Mouse (Mus musculus): ENCODE measurements around the gene Cpsf6. TPM values are rescaled to one million over a fixed set of nuclear protein-coding genes. Genes with fewer than 3 reads are reported as not detected.

Gene Cpsf6
- polyA plus RNA-seq, 1 experiment from 2014 or later = 38.6 TPM

DNA sequence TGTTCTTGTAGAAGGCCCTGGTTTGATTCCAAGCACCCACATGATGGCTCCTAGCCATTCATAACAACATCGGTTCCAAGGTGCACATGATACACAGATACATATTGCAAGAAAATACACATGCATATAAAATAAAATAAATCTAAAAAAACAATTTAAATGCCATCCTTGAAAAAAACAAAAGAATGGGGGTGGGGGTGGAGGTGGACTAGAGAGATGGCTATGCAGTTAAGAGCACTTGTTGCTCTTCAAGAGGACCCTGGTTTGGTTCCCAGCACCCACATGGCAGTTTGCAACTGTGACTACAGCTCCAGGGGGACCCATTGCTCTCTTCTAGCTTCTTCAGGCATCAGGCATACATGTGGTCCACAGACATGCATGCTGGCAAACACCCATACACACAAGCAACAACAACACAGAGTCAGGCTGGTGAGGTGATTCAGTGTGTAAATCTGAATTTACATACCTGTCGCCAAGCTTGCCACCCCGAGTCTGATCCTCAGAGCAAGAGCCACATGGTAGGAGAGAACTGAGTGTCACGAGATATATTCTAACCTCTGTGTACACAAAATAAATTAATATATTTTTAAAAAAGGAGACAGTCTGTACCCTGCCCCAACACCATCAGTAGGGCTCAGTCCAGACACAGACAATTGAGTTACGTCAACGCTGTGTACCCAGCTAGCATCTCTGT, 35.7 kb upstream of the Cpsf6 start:
- DNase-seq = no peak
- Histone ChIP-seq H3K27me3 (ENCODE audit: insufficient read depth, low read length) (no peaks in the 10 kb centered on the region), H3K4me2 (ENCODE audit: low read depth, low read length) (no peak overlapping the region), H3K9me3 (ENCODE audit: low read length) (no peaks in the 10 kb centered on the region), H3K9ac (replicated peaks) (no peak overlapping the region), H3K27ac (ENCODE audit: low read depth) (no peak overlapping the region), H3K4me1 (ENCODE audit: insufficient read depth) (peaks cover 24% of the 10 kb centered on the region), H3K36me3 (replicated peaks; ENCODE audit: insufficient read depth, low read length) (no peaks in the 10 kb centered on the region), H3K4me3 (ENCODE audit: low read depth, low read length) (no peak overlapping the region)
- ATAC-seq = no peak
- 91% methylated on average over 6 of the region's 6 CpGs for WGBS (ENCODE audit: insufficient replicate concordance)
- TF ChIP-seq EP300 (IDR thresholded peaks at IDR 0.05; ENCODE audit: low read depth) (no peak), CTCF (IDR thresholded peaks at IDR 0.05; ENCODE audit: low read depth) (no peak)

DNA sequence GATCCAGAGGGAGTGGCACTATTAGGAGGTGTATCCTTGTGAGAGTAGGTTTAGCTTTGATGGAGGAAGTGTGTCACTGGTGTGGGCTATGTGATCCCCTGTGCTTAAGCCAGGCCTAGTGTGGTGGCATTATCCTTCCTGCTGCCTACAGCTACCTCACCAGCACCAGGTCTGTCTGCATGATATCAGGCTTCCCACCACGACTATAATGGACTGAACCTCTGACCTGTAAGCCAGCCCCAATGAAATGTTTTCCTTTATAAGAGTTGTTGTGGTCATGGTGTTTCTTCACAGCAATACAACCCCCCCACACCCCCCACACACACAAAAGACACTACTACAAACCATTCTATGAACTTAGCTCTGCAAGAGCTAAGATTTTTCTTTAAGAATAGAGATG, 34.9 kb upstream of the Cpsf6 start:
- TF ChIP-seq CTCF (IDR thresholded peaks at IDR 0.05; ENCODE audit: low read depth) = no peak
- no peak for TF ChIP-seq EP300 (IDR thresholded peaks at IDR 0.05; ENCODE audit: low read depth)
- 57% methylated on average over 1 of the region's 1 CpGs for WGBS (ENCODE audit: insufficient replicate concordance)
- DNase-seq (no peak), ATAC-seq (no peak)
- Histone ChIP-seq H3K4me2 (ENCODE audit: low read depth, low read length) (no peak overlapping the region), H3K4me3 (ENCODE audit: low read depth, low read length) (no peak overlapping the region), H3K9me3 (ENCODE audit: low read length) (no peaks in the 10 kb centered on the region), H3K36me3 (replicated peaks; ENCODE audit: insufficient read depth, low read length) (no peaks in the 10 kb centered on the region), H3K27me3 (ENCODE audit: insufficient read depth, low read length) (no peaks in the 10 kb centered on the region), H3K9ac (replicated peaks) (no peak overlapping the region), H3K27ac (ENCODE audit: low read depth) (peak overlapping the region; percentile 87), H3K4me1 (ENCODE audit: insufficient read depth) (peaks cover 24% of the 10 kb centered on the region)

DNA sequence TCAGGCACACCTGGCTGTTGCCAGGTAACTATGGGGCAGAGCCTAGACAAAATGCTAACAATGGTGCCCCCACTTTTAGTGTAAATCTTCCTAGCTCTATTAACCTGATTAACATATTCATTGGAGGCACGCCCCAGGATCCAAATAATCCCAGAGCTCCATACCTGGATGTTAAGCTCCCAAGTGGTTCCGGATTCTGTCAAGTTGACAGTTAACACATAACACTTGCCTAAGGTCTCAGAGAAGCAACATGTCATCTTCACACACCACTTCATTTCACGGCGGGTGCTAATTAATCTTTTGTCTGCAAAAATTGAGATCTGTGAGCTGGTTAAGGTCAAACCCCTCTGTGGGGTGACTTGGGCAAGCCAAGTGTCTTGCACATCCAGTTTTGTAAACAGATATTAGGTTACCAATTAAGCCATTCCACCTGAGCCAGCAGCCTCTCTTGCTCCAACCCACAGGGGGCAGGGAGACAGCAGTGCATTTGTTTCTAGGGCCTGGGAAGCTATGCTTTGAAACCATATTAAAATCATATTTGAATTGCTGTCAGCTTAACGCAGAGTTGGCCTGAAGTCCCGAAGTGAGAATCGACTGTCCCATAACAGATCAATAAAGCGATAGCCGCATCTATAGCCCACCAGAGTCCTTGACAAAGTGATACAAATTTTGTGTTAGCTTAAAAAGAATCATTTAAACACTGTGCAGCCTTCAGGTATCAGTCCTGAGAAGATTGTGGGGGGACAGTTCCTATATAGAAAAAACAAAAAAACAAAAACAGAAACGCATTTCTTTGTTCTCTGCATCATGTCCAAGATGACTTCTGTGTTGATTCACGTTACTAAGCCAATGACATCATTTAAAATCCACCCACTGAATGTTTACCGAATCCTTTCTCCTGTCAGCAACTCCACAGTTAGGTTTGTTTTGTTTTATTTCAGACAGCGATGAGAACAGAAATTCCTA, 34.0 kb upstream of the Cpsf6 start:
- H3K27ac ChIP-seq (ENCODE audit: low read depth) = peak overlapping the region; percentile 87

DNA sequence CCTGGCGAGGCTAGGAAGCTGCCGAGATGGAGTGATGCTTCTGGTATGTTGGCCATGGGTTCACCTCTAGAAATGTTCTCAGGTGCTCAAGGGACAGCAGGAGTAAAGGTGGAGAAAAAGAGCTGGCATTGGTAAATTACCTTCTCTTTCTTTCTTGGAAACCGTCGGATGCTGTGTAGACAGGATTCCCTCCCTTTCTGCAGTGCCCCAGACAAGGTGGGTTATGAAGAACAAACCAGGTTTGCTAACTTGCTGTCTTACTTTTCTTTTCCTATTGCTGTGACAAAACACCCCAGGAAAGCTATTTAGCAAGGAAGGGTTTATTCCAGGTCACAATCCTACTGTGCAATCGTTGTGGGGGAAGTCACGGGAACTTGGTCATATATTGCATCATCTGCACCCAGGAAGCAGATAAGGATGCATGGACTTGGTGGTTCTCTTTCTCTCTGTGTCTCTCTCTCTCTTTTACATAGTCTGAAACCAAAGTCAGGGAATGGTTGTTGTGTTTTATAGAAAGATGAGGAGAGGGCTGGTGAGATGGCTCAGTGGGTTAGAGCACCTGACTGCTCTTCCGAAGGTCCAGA, 32.8 kb upstream of the Cpsf6 start:
- Histone ChIP-seq H3K4me1 (ENCODE audit: insufficient read depth) (peaks cover 16% of the 10 kb centered on the region), H3K9ac (replicated peaks) (no peak overlapping the region; the same call in 1 of the 2 replicates), H3K4me3 (ENCODE audit: low read depth, low read length) (no peak overlapping the region), H3K9me3 (ENCODE audit: low read length) (no peaks in the 10 kb centered on the region), H3K4me2 (ENCODE audit: low read depth, low read length) (peak overlapping the region; percentile 48), H3K27ac (ENCODE audit: low read depth) (peak overlapping the region; percentile 88), H3K36me3 (replicated peaks; ENCODE audit: insufficient read depth, low read length) (no peaks in the 10 kb centered on the region), H3K27me3 (ENCODE audit: insufficient read depth, low read length) (no peaks in the 10 kb centered on the region)
- TF ChIP-seq EP300 (IDR thresholded peaks at IDR 0.05; ENCODE audit: low read depth) = peak; percentile 64; the same call in 1 of the 2 replicates
- TF ChIP-seq CTCF (IDR thresholded peaks at IDR 0.05; ENCODE audit: low read depth) = no peak
- DNase-seq = no peak
- peak; percentile 59 for ATAC-seq
- WGBS (ENCODE audit: insufficient replicate concordance) = 57% methylated on average over 7 of the region's 7 CpGs

More for the DNA sequence above, 34.0 kb upstream of the Cpsf6 start:
- WGBS (ENCODE audit: insufficient replicate concordance) = 64% methylated on average over 13 of the region's 13 CpGs
- ATAC-seq (peak; percentile 76), DNase-seq (no peak)
- peak overlapping the region; percentile 48 for H3K4me2 ChIP-seq (ENCODE audit: low read depth, low read length)
- H3K4me1 ChIP-seq (ENCODE audit: insufficient read depth) = peaks cover 27% of the 10 kb centered on the region
- TF ChIP-seq EP300 (IDR thresholded peaks at IDR 0.05; ENCODE audit: low read depth) (no peak), CTCF (IDR thresholded peaks at IDR 0.05; ENCODE audit: low read depth) (peak; percentile 19; the same call in 1 of the 2 replicates)
- no peak overlapping the region for H3K9ac ChIP-seq (replicated peaks)
- H3K9me3 ChIP-seq (ENCODE audit: low read length) = no peaks in the 10 kb centered on the region
- no peaks in the 10 kb centered on the region for H3K36me3 ChIP-seq (replicated peaks; ENCODE audit: insufficient read depth, low read length)
- H3K27me3 ChIP-seq (ENCODE audit: insufficient read depth, low read length) = no peaks in the 10 kb centered on the region
- H3K4me3 ChIP-seq (ENCODE audit: low read depth, low read length) = peak overlapping the region; percentile 13; the same call in 1 of the 2 replicates

DNA sequence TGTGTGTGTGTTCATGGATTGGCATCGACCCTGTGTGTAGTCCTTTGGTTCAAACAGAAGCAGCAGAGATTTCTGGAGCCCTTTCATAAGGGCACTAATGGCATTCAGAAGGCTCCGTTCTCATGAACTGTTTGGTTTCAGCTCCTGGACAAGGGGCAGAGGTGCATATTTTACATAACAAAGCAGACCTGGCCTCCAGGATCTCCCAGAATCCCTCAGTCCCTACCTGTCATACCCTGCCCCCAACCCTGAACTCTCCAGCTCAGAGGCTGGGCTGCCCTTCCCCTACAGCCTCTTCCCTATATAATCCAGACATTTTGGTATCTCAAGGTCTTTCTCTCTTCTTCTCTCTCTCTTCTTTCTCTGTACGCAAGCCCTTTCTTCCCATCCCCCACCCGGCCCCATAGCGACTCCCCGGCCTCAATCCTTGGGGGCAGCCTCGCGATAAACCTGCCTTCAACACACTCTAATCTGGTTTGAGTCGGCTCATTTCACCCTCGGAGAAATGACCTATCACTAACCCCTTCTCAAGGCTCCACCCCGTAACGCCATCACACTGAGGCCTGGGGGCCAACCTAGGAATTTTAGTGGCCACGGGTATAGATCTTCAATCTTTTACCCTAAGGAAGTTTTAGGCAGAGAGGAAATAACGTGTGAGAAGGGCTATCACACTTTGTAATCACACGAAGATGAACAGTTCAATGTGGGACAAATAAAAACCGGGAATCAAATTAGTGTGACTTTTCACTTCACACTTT, 32.1 kb upstream of the Cpsf6 start:
- TF ChIP-seq CTCF (IDR thresholded peaks at IDR 0.05; ENCODE audit: low read depth) = no peak
- TF ChIP-seq EP300 (IDR thresholded peaks at IDR 0.05; ENCODE audit: low read depth) = no peak
- Histone ChIP-seq H3K9ac (replicated peaks) (no peak overlapping the region; the same call in 1 of the 2 replicates), H3K4me3 (ENCODE audit: low read depth, low read length) (no peak overlapping the region), H3K27me3 (ENCODE audit: insufficient read depth, low read length) (no peaks in the 10 kb centered on the region), H3K4me2 (ENCODE audit: low read depth, low read length) (peak overlapping the region; percentile 48), H3K9me3 (ENCODE audit: low read length) (no peaks in the 10 kb centered on the region), H3K36me3 (replicated peaks; ENCODE audit: insufficient read depth, low read length) (no peaks in the 10 kb centered on the region), H3K4me1 (ENCODE audit: insufficient read depth) (peaks cover 11% of the 10 kb centered on the region), H3K27ac (ENCODE audit: low read depth) (peak overlapping the region; percentile 88)
- WGBS (ENCODE audit: insufficient replicate concordance) = 41% methylated on average over 16 of the region's 16 CpGs
- ATAC-seq = peak; percentile 22
- DNase-seq = no peak
